Mouse (Mus musculus): ENCODE measurements around the gene Atp5j2. TPM values are rescaled to one million over a fixed set of nuclear protein-coding genes. Genes with fewer than 3 reads are reported as not detected.
"Not testable (repeated sequence)": the region's sequence is repeated elsewhere in the genome, so short reads cannot be mapped to it uniquely, and the experiment has no call there.

The Atp5j2 gene
- 568 and 762 TPM in 2 replicates for polyA plus RNA-seq (2014; fragmentation: Nextera tagmentation; extraction: Ambion mirVana)

GRCm38 (mm10) chr5:145191962-145192361, at the start of gene Atp5j2:
TSS of gene Atp5j2 (minus strand) at chr5:145192062.
- no peaks in the 10 kb centered on the region for H3K27me3 ChIP-seq (ENCODE audit: control insufficient read depth, insufficient read depth, low read length)
- H3K4me3 ChIP-seq (ENCODE audit: low read length), result peak within 1 kb of the TSS; percentile 95
- H3K4me2 ChIP-seq (replicated peaks; ENCODE audit: low read depth, low read length), result peak within 1 kb of the TSS; percentile 89
- H3K9me3 ChIP-seq (ENCODE audit: control insufficient read depth, low read length), result no peaks in the 10 kb centered on the region
- H3K27ac ChIP-seq (ENCODE audit: low read depth, low read length), result peak within 1 kb of the TSS; percentile 74
- H3K36me3 ChIP-seq (ENCODE audit: control insufficient read depth, insufficient read depth, low read length), result peaks cover 22% of the 10 kb centered on the region
- ATAC-seq (ENCODE audit: low FRiP score, low TSS enrichment), result no peak
- 89% methylated on average over 2 of the region's 2 CpGs for WGBS
- H3K4me1 ChIP-seq (ENCODE audit: control insufficient read depth, insufficient read depth, low read length), result peaks cover 12% of the 10 kb centered on the region; the same call in 1 of the 2 replicates
- peak within 1 kb of the TSS; percentile 97 for H3K9ac ChIP-seq (ENCODE audit: low read depth, low read length)

- H3K9ac ChIP-seq (ENCODE audit: low read depth, low read length), result no peak overlapping the region
- no peak overlapping the region for H3K4me2 ChIP-seq (replicated peaks; ENCODE audit: low read depth, low read length)
- H3K9me3 ChIP-seq (ENCODE audit: control insufficient read depth, low read length), result no peaks in the 10 kb centered on the region
- no peaks in the 10 kb centered on the region for H3K27me3 ChIP-seq (ENCODE audit: control insufficient read depth, insufficient read depth, low read length)
- no peak for ATAC-seq (ENCODE audit: low FRiP score, low TSS enrichment)
- H3K4me3 ChIP-seq (ENCODE audit: low read length), result no peak overlapping the region
- H3K4me1 ChIP-seq (ENCODE audit: control insufficient read depth, insufficient read depth, low read length), result peaks cover 9% of the 10 kb centered on the region; the same call in 1 of the 2 replicates
- H3K36me3 ChIP-seq (ENCODE audit: control insufficient read depth, insufficient read depth, low read length), result peaks cover 56% of the 10 kb centered on the region
- H3K27ac ChIP-seq (ENCODE audit: low read depth, low read length), result no peak overlapping the region
Observed at GRCm38 (mm10) chr5:145234636-145235035, 42.8 kb upstream of the Atp5j2 start.

GRCm38 (mm10) chr5:145231893-145232411, 40.1 kb upstream of the Atp5j2 start:
- Histone ChIP-seq H3K9ac (ENCODE audit: low read depth, low read length) (peak overlapping the region; percentile 96), H3K4me2 (replicated peaks; ENCODE audit: low read depth, low read length) (peak overlapping the region; percentile 62), H3K27ac (ENCODE audit: low read depth, low read length) (peak overlapping the region; percentile 80), H3K36me3 (ENCODE audit: control insufficient read depth, insufficient read depth, low read length) (peaks cover 36% of the 10 kb centered on the region), H3K4me1 (ENCODE audit: control insufficient read depth, insufficient read depth, low read length) (peaks cover 9% of the 10 kb centered on the region; the same call in 1 of the 2 replicates), H3K4me3 (ENCODE audit: low read length) (peak overlapping the region; percentile 99), H3K27me3 (ENCODE audit: control insufficient read depth, insufficient read depth, low read length) (no peaks in the 10 kb centered on the region), H3K9me3 (ENCODE audit: control insufficient read depth, low read length) (no peaks in the 10 kb centered on the region)
- ATAC-seq (ENCODE audit: low FRiP score, low TSS enrichment), result peak; percentile 69
- under 1% methylated on average over 36 of the region's 49 CpGs for WGBS

GRCm38 (mm10) chr5:145231367-145231871, 39.6 kb upstream of the Atp5j2 start, which contains the start of gene Zfp655:
TSS of gene Zfp655 (plus strand) at chr5:145231715.
- Histone ChIP-seq H3K4me3 (ENCODE audit: low read length) (peak within 1 kb of the TSS; percentile 99), H3K4me1 (ENCODE audit: control insufficient read depth, insufficient read depth, low read length) (peaks cover 9% of the 10 kb centered on the region; the same call in 1 of the 2 replicates), H3K9ac (ENCODE audit: low read depth, low read length) (peak within 1 kb of the TSS; percentile 96), H3K27me3 (ENCODE audit: control insufficient read depth, insufficient read depth, low read length) (no peaks in the 10 kb centered on the region), H3K27ac (ENCODE audit: low read depth, low read length) (peak within 1 kb of the TSS; percentile 81), H3K4me2 (replicated peaks; ENCODE audit: low read depth, low read length) (peak within 1 kb of the TSS; percentile 62), H3K9me3 (ENCODE audit: control insufficient read depth, low read length) (no peaks in the 10 kb centered on the region), H3K36me3 (ENCODE audit: control insufficient read depth, insufficient read depth, low read length) (peaks cover 30% of the 10 kb centered on the region)
- ATAC-seq (ENCODE audit: low FRiP score, low TSS enrichment), result peak; percentile 99
- under 1% methylated on average over 41 of the region's 42 CpGs for WGBS

GRCm38 (mm10) chr5:145230641-145231040, 38.8 kb upstream of the Atp5j2 start:
- H3K9ac ChIP-seq (ENCODE audit: low read depth, low read length), result peak overlapping the region; percentile 96; the same call in 1 of the 2 replicates
- 90% methylated on average over 4 of the region's 4 CpGs for WGBS
- peaks cover 23% of the 10 kb centered on the region for H3K36me3 ChIP-seq (ENCODE audit: control insufficient read depth, insufficient read depth, low read length)
- peaks cover 9% of the 10 kb centered on the region; the same call in 1 of the 2 replicates for H3K4me1 ChIP-seq (ENCODE audit: control insufficient read depth, insufficient read depth, low read length)
- no peaks in the 10 kb centered on the region for H3K9me3 ChIP-seq (ENCODE audit: control insufficient read depth, low read length)
- H3K4me3 ChIP-seq (ENCODE audit: low read length), result no peak overlapping the region
- no peak overlapping the region for H3K27ac ChIP-seq (ENCODE audit: low read depth, low read length)
- H3K27me3 ChIP-seq (ENCODE audit: control insufficient read depth, insufficient read depth, low read length), result no peaks in the 10 kb centered on the region
- peak overlapping the region; percentile 62; the same call in 1 of the 2 replicates for H3K4me2 ChIP-seq (replicated peaks; ENCODE audit: low read depth, low read length)
- ATAC-seq (ENCODE audit: low FRiP score, low TSS enrichment), result no peak

- H3K9me3 ChIP-seq (ENCODE audit: control insufficient read depth, low read length); H3K27ac ChIP-seq (ENCODE audit: low read depth, low read length); H3K4me2 ChIP-seq (replicated peaks; ENCODE audit: low read depth, low read length); ATAC-seq (ENCODE audit: low FRiP score, low TSS enrichment); H3K4me3 ChIP-seq (ENCODE audit: low read length); H3K9ac ChIP-seq (ENCODE audit: low read depth, low read length); H3K27me3 ChIP-seq (ENCODE audit: control insufficient read depth, insufficient read depth, low read length); H3K4me1 ChIP-seq (ENCODE audit: control insufficient read depth, insufficient read depth, low read length); H3K36me3 ChIP-seq (ENCODE audit: control insufficient read depth, insufficient read depth, low read length): not testable (repeated sequence)
- 82% methylated on average over 6 of the region's 6 CpGs for WGBS
Observed at GRCm38 (mm10) chr5:145229283-145229682, 37.4 kb upstream of the Atp5j2 start.

GRCm38 (mm10) chr5:145226453-145226852, 34.6 kb upstream of the Atp5j2 start:
- Histone ChIP-seq H3K4me2 (replicated peaks; ENCODE audit: low read depth, low read length) (no peak overlapping the region), H3K27me3 (ENCODE audit: control insufficient read depth, insufficient read depth, low read length) (no peaks in the 10 kb centered on the region), H3K36me3 (ENCODE audit: control insufficient read depth, insufficient read depth, low read length) (peaks cover 5% of the 10 kb centered on the region; the same call in 1 of the 2 replicates), H3K9ac (ENCODE audit: low read depth, low read length) (no peak overlapping the region), H3K9me3 (ENCODE audit: control insufficient read depth, low read length) (no peaks in the 10 kb centered on the region), H3K27ac (ENCODE audit: low read depth, low read length) (no peak overlapping the region), H3K4me1 (ENCODE audit: control insufficient read depth, insufficient read depth, low read length) (no peaks in the 10 kb centered on the region), H3K4me3 (ENCODE audit: low read length) (no peak overlapping the region)
- no peak for ATAC-seq (ENCODE audit: low FRiP score, low TSS enrichment)
- 57% methylated on average over 2 of the region's 2 CpGs for WGBS

GRCm38 (mm10) chr5:145223395-145223794, 31.5 kb upstream of the Atp5j2 start:
- peaks cover 26% of the 10 kb centered on the region for H3K36me3 ChIP-seq (ENCODE audit: control insufficient read depth, insufficient read depth, low read length)
- no peak overlapping the region for H3K4me3 ChIP-seq (ENCODE audit: low read length)
- H3K9ac ChIP-seq (ENCODE audit: low read depth, low read length), result no peak overlapping the region
- H3K27me3 ChIP-seq (ENCODE audit: control insufficient read depth, insufficient read depth, low read length), result no peaks in the 10 kb centered on the region
- 87% methylated on average over 12 of the region's 12 CpGs for WGBS
- H3K4me2 ChIP-seq (replicated peaks; ENCODE audit: low read depth, low read length), result no peak overlapping the region
- H3K4me1 ChIP-seq (ENCODE audit: control insufficient read depth, insufficient read depth, low read length), result no peaks in the 10 kb centered on the region
- H3K9me3 ChIP-seq (ENCODE audit: control insufficient read depth, low read length), result no peaks in the 10 kb centered on the region
- 0 out of 2 replicates have a peak, but pooled peaks have one; percentile 43 for ATAC-seq (ENCODE audit: low FRiP score, low TSS enrichment)
- H3K27ac ChIP-seq (ENCODE audit: low read depth, low read length), result no peak overlapping the region

GRCm38 (mm10) chr5:145222840-145223239, 31.0 kb upstream of the Atp5j2 start:
- Histone ChIP-seq H3K4me1 (ENCODE audit: control insufficient read depth, insufficient read depth, low read length) (no peaks in the 10 kb centered on the region), H3K9me3 (ENCODE audit: control insufficient read depth, low read length) (no peaks in the 10 kb centered on the region), H3K27ac (ENCODE audit: low read depth, low read length) (no peak overlapping the region), H3K36me3 (ENCODE audit: control insufficient read depth, insufficient read depth, low read length) (peaks cover 32% of the 10 kb centered on the region), H3K4me2 (replicated peaks; ENCODE audit: low read depth, low read length) (no peak overlapping the region), H3K27me3 (ENCODE audit: control insufficient read depth, insufficient read depth, low read length) (no peaks in the 10 kb centered on the region), H3K9ac (ENCODE audit: low read depth, low read length) (no peak overlapping the region), H3K4me3 (ENCODE audit: low read length) (no peak overlapping the region)
- ATAC-seq (ENCODE audit: low FRiP score, low TSS enrichment), result no peak
- 78% methylated on average over 5 of the region's 5 CpGs for WGBS

All from kidney, embryonic 14.5 days (tissue).